ENCODE assay signal across 10 mouse cellular contexts in genomic region chr8:108885861-108886260, GRCm38 (mm10).
DNase-seq lines count a peak whose midpoint lies in the region; ATAC-seq lines count a peak whose summit lies in the region.
"Had no signal": no experiment of that assay in that cellular context is flagged by ENCODE, and none has a peak within 500 bp of the region (broad histone marks: within the 10 kb centered on the region; RNA-seq: fewer than 3 reads in every experiment).

No protein-coding gene starts in this region.

- H3K27me3 ChIP-seq in lung, embryonic 16.5 days (ENCODE audit: control insufficient read depth, insufficient read depth, low read depth, low read length), result no peaks in the 10 kb centered on the region
- H3K27me3 ChIP-seq in midbrain, embryonic 13.5 days, result 0 out of 2 replicates have a peak, but pooled peaks cover 4% of the 10 kb centered on the region
- H3K27me3 ChIP-seq in stomach, embryonic 16.5 days (ENCODE audit: control insufficient read depth, insufficient read depth, low read length), result no peaks in the 10 kb centered on the region

- peak overlapping the region; percentile 53 for H3K27ac ChIP-seq in lung, embryonic 16.5 days (ENCODE audit: low read length)
- H3K27ac ChIP-seq in midbrain, embryonic 13.5 days, result peak overlapping the region; percentile 79
- H3K27ac ChIP-seq in stomach, embryonic 16.5 days (ENCODE audit: low read length), result peak overlapping the region; percentile 86
- H3K27ac ChIP-seq: macrophage had no signal

- no peak overlapping the region for H3K4me2 ChIP-seq in lung, embryonic 16.5 days (ENCODE audit: low read depth, low read length)
- H3K4me2 ChIP-seq in midbrain, embryonic 13.5 days (replicated peaks), result no peak overlapping the region
- H3K4me2 ChIP-seq in stomach, embryonic 16.5 days (ENCODE audit: low read depth, low read length), result no peak overlapping the region

- no peak overlapping the region for H3K9ac ChIP-seq in lung, embryonic 16.5 days (ENCODE audit: low read length)
- H3K9ac ChIP-seq in midbrain, embryonic 13.5 days (replicated peaks), result 0 out of 2 replicates have a peak overlapping the region, but pooled peaks have one; percentile 28
- peak overlapping the region; percentile 43 for H3K9ac ChIP-seq in stomach, embryonic 16.5 days (ENCODE audit: low read length)

- peak; percentile 3; the same call in 1 of the 2 replicates for ATAC-seq in lung, embryonic 16.5 days (ENCODE audit: low read depth)
- ATAC-seq in midbrain, embryonic 13.5 days, result no peak
- no peak for ATAC-seq in stomach, embryonic 16.5 days (ENCODE audit: insufficient read depth, low FRiP score)

- H3K4me3 ChIP-seq in lung, embryonic 16.5 days (ENCODE audit: low read length), result no peak overlapping the region
- no peak overlapping the region for H3K4me3 ChIP-seq in midbrain, embryonic 13.5 days (replicated peaks)
- H3K4me3 ChIP-seq in stomach, embryonic 16.5 days (replicated peaks; ENCODE audit: low read length), result no peak overlapping the region

- no peaks in the 10 kb centered on the region for H3K36me3 ChIP-seq in lung, embryonic 16.5 days (ENCODE audit: control insufficient read depth, insufficient read depth, low read length)
- 0 out of 2 replicates have a peak, but pooled peaks cover 11% of the 10 kb centered on the region for H3K36me3 ChIP-seq in midbrain, embryonic 13.5 days
- no peaks in the 10 kb centered on the region for H3K36me3 ChIP-seq in stomach, embryonic 16.5 days (ENCODE audit: control insufficient read depth, insufficient read depth, low read length)
- H3K36me3 ChIP-seq: G1E had no signal

- no peaks in the 10 kb centered on the region for H3K9me3 ChIP-seq in lung, embryonic 16.5 days (ENCODE audit: control insufficient read depth, low read length)
- no peaks in the 10 kb centered on the region for H3K9me3 ChIP-seq in midbrain, embryonic 13.5 days
- H3K9me3 ChIP-seq in stomach, embryonic 16.5 days (replicated peaks; ENCODE audit: control insufficient read depth, low read length), result no peaks in the 10 kb centered on the region

- 46% methylated on average over 12 of the region's 12 CpGs for WGBS in lung, embryonic 16.5 days
- WGBS in midbrain, embryonic 13.5 days, result 43% methylated on average over 12 of the region's 12 CpGs
- WGBS in stomach, embryonic 16.5 days, result 49% methylated on average over 12 of the region's 12 CpGs

- peaks cover 24% of the 10 kb centered on the region for H3K4me1 ChIP-seq in lung, embryonic 16.5 days (replicated peaks; ENCODE audit: control insufficient read depth, insufficient read depth, low read length)
- H3K4me1 ChIP-seq in midbrain, embryonic 13.5 days (replicated peaks), result peaks cover 75% of the 10 kb centered on the region
- H3K4me1 ChIP-seq in stomach, embryonic 16.5 days (ENCODE audit: control insufficient read depth, insufficient read depth, low read length), result peaks cover 28% of the 10 kb centered on the region

- DNase-seq in embryo, embryonic 10 days (ENCODE audit: low spot score), result peak; percentile 39
- no peak for DNase-seq in embryo, embryonic 9.5 days (ENCODE audit: extremely low spot score)
- DNase-seq in lung, postnatal 25 days (ENCODE audit: low spot score), result no peak
- no peak for DNase-seq in testis, postnatal 10 days (ENCODE audit: low spot score)
- no peak for DNase-seq in thymus, postnatal 0 days (ENCODE audit: low spot score)
